Mouse (Mus musculus): ENCODE results near the gene Gm11034. TPM values are rescaled to one million over a fixed set of nuclear protein-coding genes. Genes with fewer than 3 reads are reported as not detected.

Gene Gm11034
- polyA plus RNA-seq, 1 experiment from 2014 or later: not detected

Other genes starting within 250 kb of the Gm11034 start
- gene Cyp4f18, start 204.0 kb downstream of the Gm11034 start, polyA plus RNA-seq (2014; fragmentation: Nextera tagmentation; extraction: Ambion mirVana): 0.68 and 0.81 TPM in 2 replicates
- gene Olfr372, start 172.4 kb downstream of the Gm11034 start, polyA plus RNA-seq (2014; fragmentation: Nextera tagmentation; extraction: Ambion mirVana): not detected in 2 replicates
- gene Olfr373, start 130.5 kb downstream of the Gm11034 start, polyA plus RNA-seq (2014; fragmentation: Nextera tagmentation; extraction: Ambion mirVana): not detected in 2 replicates
- not detected in 2 replicates for gene Olfr374, start 106.6 kb downstream of the Gm11034 start, polyA plus RNA-seq (2014; fragmentation: Nextera tagmentation; extraction: Ambion mirVana)
- 539 and 557 TPM in 2 replicates for gene Tpm4, start 78.7 kb downstream of the Gm11034 start, polyA plus RNA-seq (2014; fragmentation: Nextera tagmentation; extraction: Ambion mirVana)
- 90.5 and 110 TPM in 2 replicates for gene Rab8a, start 52.4 kb downstream of the Gm11034 start, polyA plus RNA-seq (2014; fragmentation: Nextera tagmentation; extraction: Ambion mirVana)
- gene Hsh2d, start 24.0 kb downstream of the Gm11034 start, polyA plus RNA-seq (2014; fragmentation: Nextera tagmentation; extraction: Ambion mirVana): not detected in 2 replicates
- gene Cib3, start 799 bp downstream of the Gm11034 start, polyA plus RNA-seq (2014; fragmentation: Nextera tagmentation; extraction: Ambion mirVana): 0.25 TPM in 1 of 2 replicates, not detected in the other
- gene Fam32a, start 6.1 kb upstream of the Gm11034 start, polyA plus RNA-seq (2014; fragmentation: Nextera tagmentation; extraction: Ambion mirVana): 74.2 and 76.0 TPM in 2 replicates
- 173 and 190 TPM in 2 replicates for gene Ap1m1, start 26.4 kb upstream of the Gm11034 start, polyA plus RNA-seq (2014; fragmentation: Nextera tagmentation; extraction: Ambion mirVana)
- gene Gm10282, start 91.6 kb upstream of the Gm11034 start, polyA plus RNA-seq (2014; fragmentation: Nextera tagmentation; extraction: Ambion mirVana): 45.4 and 48.2 TPM in 2 replicates
- 4.7 and 5.4 TPM in 2 replicates for gene Klf2, start 105.4 kb upstream of the Gm11034 start, polyA plus RNA-seq (2014; fragmentation: Nextera tagmentation; extraction: Ambion mirVana)
- 78.4 and 80.8 TPM in 2 replicates for gene Eps15l1, start 207.8 kb upstream of the Gm11034 start, polyA plus RNA-seq (2014; fragmentation: Nextera tagmentation; extraction: Ambion mirVana)
- 1.2 and 1.7 TPM in 2 replicates for gene Calr3, start 230.2 kb upstream of the Gm11034 start, polyA plus RNA-seq (2014; fragmentation: Nextera tagmentation; extraction: Ambion mirVana)
- 14.9 and 15.4 TPM in 2 replicates for gene 1700030K09Rik, start 230.2 kb upstream of the Gm11034 start, polyA plus RNA-seq (2014; fragmentation: Nextera tagmentation; extraction: Ambion mirVana)